Mouse (Mus musculus): Measurements from ENCODE around the gene Olfr738. TPM values are rescaled to one million over a fixed set of nuclear protein-coding genes. Genes with fewer than 3 reads are reported as not detected.

The Olfr738 gene
- not detected for polyA plus RNA-seq (2015; fragmentation: Illumina TruSeq; extraction: RNeasy Lipid Tissue Mini Kit (QIAGEN cat#74804); ENCODE audit: insufficient read depth, low read depth, low replicate concordance)

DNA sequence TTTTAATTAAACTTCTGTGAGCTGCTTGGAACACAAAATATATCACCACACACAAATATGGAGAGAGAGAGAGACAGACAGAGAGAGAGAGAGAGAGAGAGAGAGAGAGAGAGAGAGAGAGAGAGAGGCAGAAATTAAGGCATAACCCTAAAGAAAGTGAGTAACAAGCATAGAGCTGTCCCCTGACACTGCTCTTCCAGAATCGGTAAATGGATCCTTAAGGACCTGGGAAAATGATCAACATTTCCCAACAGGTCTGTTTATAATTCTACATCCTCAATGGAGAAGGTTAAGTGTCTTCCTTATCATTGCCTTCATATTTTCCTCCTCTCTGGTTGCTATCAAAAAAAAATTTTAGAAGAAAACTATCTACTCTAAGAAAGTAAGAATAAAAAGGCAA lies at the start of gene Olfr738:
Gene Olfr738 (plus strand): TSS at position 301 of the 400 bp plus-strand sequence.

DNA sequence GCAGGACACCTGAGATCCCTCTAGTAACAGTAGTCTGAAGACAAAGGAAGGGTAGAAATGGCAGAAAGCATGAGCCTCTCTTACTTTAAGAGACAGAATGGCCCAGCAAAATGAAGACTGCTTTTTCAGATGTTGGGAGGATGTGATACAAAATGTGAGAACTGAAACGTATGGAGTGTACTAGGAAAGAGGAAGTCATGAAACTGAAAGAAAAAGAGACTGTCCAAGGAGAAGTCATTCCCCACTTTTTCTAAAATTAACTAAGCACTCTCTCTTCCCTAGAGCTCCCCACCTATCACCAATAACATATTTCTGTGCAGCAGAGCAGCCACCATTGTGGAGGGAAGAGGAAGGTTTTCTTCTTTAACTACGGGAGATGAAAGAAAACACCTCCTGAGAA lies 49.8 kb upstream of the Olfr738 start, which contains the start of gene Tlr11:
Gene Tlr11 (plus strand): TSS at position 322 of the 400 bp plus-strand sequence.

DNA sequence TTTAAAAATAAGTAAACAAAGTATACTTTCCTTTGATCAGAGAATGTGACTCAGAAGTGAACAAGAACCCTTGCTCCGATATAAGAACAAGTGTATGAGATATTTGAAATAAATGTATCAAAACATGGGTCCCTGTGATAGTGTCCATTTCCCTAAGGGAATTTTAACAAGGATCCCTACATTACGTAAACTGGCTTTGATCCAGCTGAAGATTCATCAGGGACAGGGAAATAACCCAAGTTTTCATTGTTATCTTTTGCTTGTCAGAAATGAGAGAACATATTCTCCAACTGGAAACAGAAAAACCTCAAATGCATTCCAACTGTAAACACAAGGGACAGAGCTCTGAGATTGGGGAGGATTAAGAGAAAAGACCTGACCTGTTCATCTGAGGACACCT lies 26.5 kb upstream of the Olfr738 start, which contains the start of gene Olfr736:
Gene Olfr736 (plus strand): TSS at position 301 of the 400 bp plus-strand sequence.

DNA sequence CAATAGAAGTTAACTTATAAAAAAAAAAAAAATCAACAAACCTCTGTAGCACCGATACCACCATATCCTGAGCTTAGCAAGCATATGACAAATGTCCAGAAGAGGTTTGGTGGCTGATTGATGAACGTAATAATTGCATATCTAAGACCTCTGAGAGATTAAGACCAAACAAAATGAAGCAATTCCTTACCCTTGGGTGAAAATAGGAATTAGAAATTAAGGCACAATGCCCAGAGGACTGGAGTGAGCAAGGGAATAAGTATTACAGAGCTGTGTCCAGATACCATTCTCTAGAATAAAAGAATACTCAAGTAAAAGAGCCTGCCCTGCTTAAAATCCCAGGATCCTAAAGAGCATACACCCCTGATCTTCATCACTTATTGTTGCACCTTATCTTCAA lies 11.0 kb downstream of the Olfr738 start, which contains the start of gene Olfr739:
Gene Olfr739 (plus strand): TSS at position 301 of the 400 bp plus-strand sequence.

DNA sequence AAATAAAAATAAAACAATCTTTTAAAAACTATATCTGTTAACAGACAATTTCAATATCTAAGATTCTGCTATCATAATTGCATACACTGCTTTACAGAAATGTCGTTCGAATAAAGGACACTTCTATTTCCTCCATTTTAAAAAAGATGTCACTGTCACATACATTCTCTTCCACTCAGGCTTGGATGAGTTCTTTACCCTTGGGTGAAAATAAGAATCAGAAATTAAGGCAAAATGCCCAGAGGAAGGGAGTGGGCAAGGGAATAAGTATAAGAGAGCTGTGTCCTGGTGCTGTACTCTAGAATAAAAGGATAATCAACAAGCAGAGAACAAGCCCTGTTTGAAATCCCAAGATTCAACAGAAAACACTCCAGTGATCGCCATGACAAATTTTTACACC lies 37.9 kb downstream of the Olfr738 start, which contains the start of gene Olfr740:
Gene Olfr740 (plus strand): TSS at position 301 of the 400 bp plus-strand sequence.

Other genes with a start within 250 kb of the Olfr738 start
- not detected for gene Olfr730, start 219.4 kb upstream of the Olfr738 start, polyA plus RNA-seq (2015; fragmentation: Illumina TruSeq; extraction: RNeasy Lipid Tissue Mini Kit (QIAGEN cat#74804); ENCODE audit: insufficient read depth, low read depth, low replicate concordance)
- not detected for gene Olfr731, start 165.7 kb upstream of the Olfr738 start, polyA plus RNA-seq (2015; fragmentation: Illumina TruSeq; extraction: RNeasy Lipid Tissue Mini Kit (QIAGEN cat#74804); ENCODE audit: insufficient read depth, low read depth, low replicate concordance)
- not detected for gene Olfr732, start 123.4 kb upstream of the Olfr738 start, polyA plus RNA-seq (2015; fragmentation: Illumina TruSeq; extraction: RNeasy Lipid Tissue Mini Kit (QIAGEN cat#74804); ENCODE audit: insufficient read depth, low read depth, low replicate concordance)
- gene Olfr733, start 106.0 kb upstream of the Olfr738 start, polyA plus RNA-seq (2015; fragmentation: Illumina TruSeq; extraction: RNeasy Lipid Tissue Mini Kit (QIAGEN cat#74804); ENCODE audit: insufficient read depth, low read depth, low replicate concordance), result not detected
- not detected for gene Olfr734, start 80.8 kb upstream of the Olfr738 start, polyA plus RNA-seq (2015; fragmentation: Illumina TruSeq; extraction: RNeasy Lipid Tissue Mini Kit (QIAGEN cat#74804); ENCODE audit: insufficient read depth, low read depth, low replicate concordance)
- not detected for gene Olfr735, start 58.7 kb upstream of the Olfr738 start, polyA plus RNA-seq (2015; fragmentation: Illumina TruSeq; extraction: RNeasy Lipid Tissue Mini Kit (QIAGEN cat#74804); ENCODE audit: insufficient read depth, low read depth, low replicate concordance)
- gene Tlr11, start 49.7 kb upstream of the Olfr738 start, polyA plus RNA-seq (2015; fragmentation: Illumina TruSeq; extraction: RNeasy Lipid Tissue Mini Kit (QIAGEN cat#74804); ENCODE audit: insufficient read depth, low read depth, low replicate concordance), result not detected
- gene Olfr736, start 26.4 kb upstream of the Olfr738 start, polyA plus RNA-seq (2015; fragmentation: Illumina TruSeq; extraction: RNeasy Lipid Tissue Mini Kit (QIAGEN cat#74804); ENCODE audit: insufficient read depth, low read depth, low replicate concordance), result not detected
- gene Olfr739, start 11.1 kb downstream of the Olfr738 start, polyA plus RNA-seq (2015; fragmentation: Illumina TruSeq; extraction: RNeasy Lipid Tissue Mini Kit (QIAGEN cat#74804); ENCODE audit: insufficient read depth, low read depth, low replicate concordance), result not detected
- gene Olfr740, start 38.0 kb downstream of the Olfr738 start, polyA plus RNA-seq (2015; fragmentation: Illumina TruSeq; extraction: RNeasy Lipid Tissue Mini Kit (QIAGEN cat#74804); ENCODE audit: insufficient read depth, low read depth, low replicate concordance), result not detected
- gene Olfr741, start 65.2 kb downstream of the Olfr738 start, polyA plus RNA-seq (2015; fragmentation: Illumina TruSeq; extraction: RNeasy Lipid Tissue Mini Kit (QIAGEN cat#74804); ENCODE audit: insufficient read depth, low read depth, low replicate concordance), result not detected
- gene Olfr742, start 96.0 kb downstream of the Olfr738 start, polyA plus RNA-seq (2015; fragmentation: Illumina TruSeq; extraction: RNeasy Lipid Tissue Mini Kit (QIAGEN cat#74804); ENCODE audit: insufficient read depth, low read depth, low replicate concordance), result not detected
- gene Olfr743, start 114.3 kb downstream of the Olfr738 start, polyA plus RNA-seq (2015; fragmentation: Illumina TruSeq; extraction: RNeasy Lipid Tissue Mini Kit (QIAGEN cat#74804); ENCODE audit: insufficient read depth, low read depth, low replicate concordance), result not detected
- gene Olfr744, start 207.3 kb downstream of the Olfr738 start, polyA plus RNA-seq (2015; fragmentation: Illumina TruSeq; extraction: RNeasy Lipid Tissue Mini Kit (QIAGEN cat#74804); ENCODE audit: insufficient read depth, low read depth, low replicate concordance), result not detected
- not detected for gene Olfr745, start 231.8 kb downstream of the Olfr738 start, polyA plus RNA-seq (2015; fragmentation: Illumina TruSeq; extraction: RNeasy Lipid Tissue Mini Kit (QIAGEN cat#74804); ENCODE audit: insufficient read depth, low read depth, low replicate concordance)
- gene Olfr746, start 239.5 kb downstream of the Olfr738 start, polyA plus RNA-seq (2015; fragmentation: Illumina TruSeq; extraction: RNeasy Lipid Tissue Mini Kit (QIAGEN cat#74804); ENCODE audit: insufficient read depth, low read depth, low replicate concordance), result not detected

Data from pancreas, adult 10 weeks (tissue).